In genomic region chr7:12979776-12980175, GRCm38 (mm10) we compare ENCODE assay signal across 16 mouse cellular contexts. TPM values are rescaled to one million over a fixed set of nuclear protein-coding genes. Genes with fewer than 3 reads are reported as not detected.
DNase-seq lines count a peak whose midpoint lies in the region; ATAC-seq and TF ChIP-seq lines count a peak whose summit lies in the region.
"Had no signal": no experiment of that assay in that cellular context is flagged by ENCODE, and none has a peak within 500 bp of the region (broad histone marks: within the 10 kb centered on the region; RNA-seq: fewer than 3 reads in every experiment).

No protein-coding gene starts in this region.

- no peak overlapping the region for H3K4me3 ChIP-seq in forebrain, embryonic 11.5 days (ENCODE audit: low read depth, low read length)
- no peak overlapping the region for H3K4me3 ChIP-seq in forebrain, embryonic 15.5 days
- no peak overlapping the region for H3K4me3 ChIP-seq in liver, embryonic 13.5 days (replicated peaks)
- no peak overlapping the region for H3K4me3 ChIP-seq in hindbrain, postnatal 0 days (ENCODE audit: low read length)
- no peak overlapping the region for H3K4me3 ChIP-seq in hindbrain, embryonic 11.5 days (ENCODE audit: low read depth, low read length)
- H3K4me3 ChIP-seq: embryonic facial prominence, embryonic 13.5 days had no signal

- H3K4me2 ChIP-seq in forebrain, embryonic 11.5 days (ENCODE audit: low read depth, low read length, severe bottlenecking), result no peak overlapping the region
- no peak overlapping the region for H3K4me2 ChIP-seq in forebrain, embryonic 15.5 days (replicated peaks)
- peak overlapping the region; percentile 94; the same call in 1 of the 2 replicates for H3K4me2 ChIP-seq in liver, embryonic 13.5 days
- no peak overlapping the region for H3K4me2 ChIP-seq in hindbrain, postnatal 0 days (ENCODE audit: low read depth, low read length)
- H3K4me2 ChIP-seq in hindbrain, embryonic 11.5 days (replicated peaks; ENCODE audit: low read depth, low read length), result no peak overlapping the region

- H3K27me3 ChIP-seq in forebrain, embryonic 11.5 days (ENCODE audit: control insufficient read depth, insufficient read depth, low read length), result no peaks in the 10 kb centered on the region
- H3K27me3 ChIP-seq in forebrain, embryonic 15.5 days, result no peaks in the 10 kb centered on the region
- no peaks in the 10 kb centered on the region for H3K27me3 ChIP-seq in liver, embryonic 13.5 days
- no peaks in the 10 kb centered on the region for H3K27me3 ChIP-seq in hindbrain, postnatal 0 days (ENCODE audit: insufficient read depth, low read length)
- no peaks in the 10 kb centered on the region for H3K27me3 ChIP-seq in hindbrain, embryonic 11.5 days (ENCODE audit: control insufficient read depth, insufficient read depth, low read length)
- H3K27me3 ChIP-seq: embryonic facial prominence, embryonic 13.5 days had no signal

- TF ChIP-seq CTCF in hindbrain, postnatal 0 days (IDR thresholded peaks at IDR 0.05; ENCODE audit: low read depth), result no peak

- 85% methylated on average over 6 of the region's 6 CpGs for WGBS in forebrain, embryonic 11.5 days
- 84% methylated on average over 6 of the region's 6 CpGs for WGBS in forebrain, embryonic 15.5 days
- WGBS in liver, embryonic 13.5 days (ENCODE audit: insufficient replicate concordance), result 69% methylated on average over 6 of the region's 6 CpGs
- WGBS in hindbrain, postnatal 0 days, result 83% methylated on average over 6 of the region's 6 CpGs
- WGBS in hindbrain, embryonic 11.5 days, result 88% methylated on average over 6 of the region's 6 CpGs

- H3K4me1 ChIP-seq in forebrain, embryonic 11.5 days (replicated peaks; ENCODE audit: control insufficient read depth, insufficient read depth, low read length), result peaks cover 5% of the 10 kb centered on the region; the same call in 1 of the 2 replicates
- H3K4me1 ChIP-seq in forebrain, embryonic 15.5 days, result peaks cover 17% of the 10 kb centered on the region
- peaks cover 36% of the 10 kb centered on the region for H3K4me1 ChIP-seq in liver, embryonic 13.5 days (replicated peaks)
- H3K4me1 ChIP-seq in hindbrain, postnatal 0 days (ENCODE audit: insufficient read depth, low read length), result no peaks in the 10 kb centered on the region
- no peaks in the 10 kb centered on the region; the same call in 1 of the 2 replicates for H3K4me1 ChIP-seq in hindbrain, embryonic 11.5 days (replicated peaks; ENCODE audit: control insufficient read depth, insufficient read depth, low read length)

- H3K9ac ChIP-seq in forebrain, embryonic 11.5 days (ENCODE audit: low read length), result no peak overlapping the region
- no peak overlapping the region for H3K9ac ChIP-seq in forebrain, embryonic 15.5 days (replicated peaks)
- H3K9ac ChIP-seq in liver, embryonic 13.5 days, result 0 out of 2 replicates have a peak overlapping the region, but pooled peaks have one; percentile 0
- no peak overlapping the region for H3K9ac ChIP-seq in hindbrain, postnatal 0 days (replicated peaks; ENCODE audit: low read length)
- H3K9ac ChIP-seq in hindbrain, embryonic 11.5 days (ENCODE audit: low read depth, low read length), result no peak overlapping the region
- H3K9ac ChIP-seq: hindbrain, embryonic 14.5 days had no signal

- H3K9me3 ChIP-seq in forebrain, embryonic 11.5 days (ENCODE audit: control insufficient read depth, low read length), result no peaks in the 10 kb centered on the region
- H3K9me3 ChIP-seq in forebrain, embryonic 15.5 days, result no peaks in the 10 kb centered on the region
- no peaks in the 10 kb centered on the region for H3K9me3 ChIP-seq in liver, embryonic 13.5 days (replicated peaks)
- H3K9me3 ChIP-seq in hindbrain, postnatal 0 days (ENCODE audit: low read length), result no peaks in the 10 kb centered on the region
- H3K9me3 ChIP-seq in hindbrain, embryonic 11.5 days (ENCODE audit: control insufficient read depth, low read length), result no peaks in the 10 kb centered on the region
- H3K9me3 ChIP-seq: embryonic facial prominence, embryonic 13.5 days; midbrain, embryonic 10.5 days had no signal

- peak; percentile 40 for DNase-seq in forebrain, embryonic 11.5 days (ENCODE audit: low spot score)
- peak; percentile 16 for DNase-seq in CD4-positive helper T cell, adult 2 months (ENCODE audit: low read depth, low spot score)
- peak; percentile 21 for DNase-seq in NIH3T3 (ENCODE audit: low read depth)
- no peak for DNase-seq in liver, embryonic 13.5 days
- DNase-seq in left cerebral cortex, adult 11 months (ENCODE audit: low spot score), result no peak
- DNase-seq in hindbrain, postnatal 0 days (ENCODE audit: low spot score), result no peak
- no peak for DNase-seq in hindbrain, embryonic 11.5 days (ENCODE audit: low spot score)

- H3K27ac ChIP-seq in forebrain, embryonic 11.5 days (ENCODE audit: low read depth, low read length), result no peak overlapping the region
- H3K27ac ChIP-seq in forebrain, embryonic 15.5 days (replicated peaks), result no peak overlapping the region
- H3K27ac ChIP-seq in liver, embryonic 13.5 days, result 0 out of 2 replicates have a peak overlapping the region, but pooled peaks have one; percentile 94
- no peak overlapping the region for H3K27ac ChIP-seq in hindbrain, postnatal 0 days
- H3K27ac ChIP-seq in hindbrain, embryonic 11.5 days (ENCODE audit: low read depth, low read length), result no peak overlapping the region
- H3K27ac ChIP-seq: embryonic facial prominence, embryonic 13.5 days; hindbrain, embryonic 14.5 days had no signal

- no peaks in the 10 kb centered on the region for H3K36me3 ChIP-seq in forebrain, embryonic 11.5 days (ENCODE audit: control insufficient read depth, insufficient read depth, low read length)
- H3K36me3 ChIP-seq in forebrain, embryonic 15.5 days, result peaks cover 5% of the 10 kb centered on the region; the same call in 1 of the 2 replicates
- H3K36me3 ChIP-seq in liver, embryonic 13.5 days, result peaks cover 10% of the 10 kb centered on the region
- H3K36me3 ChIP-seq in hindbrain, postnatal 0 days (ENCODE audit: insufficient read depth, low read length), result no peaks in the 10 kb centered on the region
- no peaks in the 10 kb centered on the region for H3K36me3 ChIP-seq in hindbrain, embryonic 11.5 days (ENCODE audit: control insufficient read depth, insufficient read depth, low read length)

- ATAC-seq in forebrain, embryonic 11.5 days (replicated peaks; ENCODE audit: low FRiP score), result no peak
- ATAC-seq in forebrain, embryonic 15.5 days (replicated peaks), result no peak
- ATAC-seq in liver, embryonic 13.5 days (ENCODE audit: low read depth), result no peak
- ATAC-seq in hindbrain, postnatal 0 days, result no peak
- no peak for ATAC-seq in hindbrain, embryonic 11.5 days (ENCODE audit: low FRiP score)

RNA-seq across cellular contexts. Expression of gene Zfp446, which starts 2.1 kb away (rescaled TPM):
- 12.8 and 14.6 TPM in 2 replicates for polyA plus RNA-seq in forebrain, embryonic 11.5 days (2014; fragmentation: Nextera tagmentation; extraction: Ambion mirVana)
- polyA plus RNA-seq in forebrain, embryonic 15.5 days (2015; fragmentation: Nextera tagmentation; extraction: Ambion mirVana), result 11.7 and 12.5 TPM in 2 replicates
- polyA plus RNA-seq in liver, embryonic 13.5 days (2015; fragmentation: Nextera tagmentation; extraction: Ambion mirVana), result 2.9 and 3.6 TPM in 2 replicates
- 8.9 and 10.9 TPM in 2 replicates for total RNA-seq in hindbrain, postnatal 0 days (2014; rRNA removed)
- 7.6 and 7.9 TPM in 2 replicates for polyA plus RNA-seq in hindbrain, postnatal 0 days (2015; fragmentation: Nextera tagmentation; extraction: Ambion mirVana)
- 8.5 and 11.7 TPM in 2 replicates for polyA plus RNA-seq in hindbrain, embryonic 11.5 days (2014; fragmentation: Nextera tagmentation; extraction: Ambion mirVana)

RNA-seq across cellular contexts. Expression of gene Zfp324, which starts 14.1 kb away (rescaled TPM):
- polyA plus RNA-seq in forebrain, embryonic 11.5 days (2014; fragmentation: Nextera tagmentation; extraction: Ambion mirVana), result 10.8 and 11.2 TPM in 2 replicates
- 15.9 TPM in 2 replicates for polyA plus RNA-seq in forebrain, embryonic 15.5 days (2015; fragmentation: Nextera tagmentation; extraction: Ambion mirVana)
- 3.3 and 3.6 TPM in 2 replicates for polyA plus RNA-seq in liver, embryonic 13.5 days (2015; fragmentation: Nextera tagmentation; extraction: Ambion mirVana)
- 25.5 and 30.1 TPM in 2 replicates for total RNA-seq in hindbrain, postnatal 0 days (2014; rRNA removed)
- 6.8 and 7.1 TPM in 2 replicates for polyA plus RNA-seq in hindbrain, postnatal 0 days (2015; fragmentation: Nextera tagmentation; extraction: Ambion mirVana)
- 7.4 and 8.0 TPM in 2 replicates for polyA plus RNA-seq in hindbrain, embryonic 11.5 days (2014; fragmentation: Nextera tagmentation; extraction: Ambion mirVana)

RNA-seq across cellular contexts. Expression of gene Slc27a5, which starts 18.2 kb away (rescaled TPM):
- polyA plus RNA-seq in forebrain, embryonic 11.5 days (2014; fragmentation: Nextera tagmentation; extraction: Ambion mirVana), result 0.13 TPM in 1 of 2 replicates, not detected in the other
- 0.20 and 0.50 TPM in 2 replicates for polyA plus RNA-seq in forebrain, embryonic 15.5 days (2015; fragmentation: Nextera tagmentation; extraction: Ambion mirVana)
- 4.5 and 4.9 TPM in 2 replicates for polyA plus RNA-seq in liver, embryonic 13.5 days (2015; fragmentation: Nextera tagmentation; extraction: Ambion mirVana)
- total RNA-seq in hindbrain, postnatal 0 days (2014; rRNA removed), result 1.1 and 1.7 TPM in 2 replicates
- 0.29 and 0.30 TPM in 2 replicates for polyA plus RNA-seq in hindbrain, postnatal 0 days (2015; fragmentation: Nextera tagmentation; extraction: Ambion mirVana)
- not detected in 2 replicates for polyA plus RNA-seq in hindbrain, embryonic 11.5 days (2014; fragmentation: Nextera tagmentation; extraction: Ambion mirVana)
- total RNA-seq: granulocyte monocyte progenitor cell, adult 5-6 weeks had no signal
- polyA plus RNA-seq: heart, postnatal 0 days; kidney, embryonic 14.5 days; small intestine, adult 2 months; stomach, embryonic 14.5 days had no signal

RNA-seq across cellular contexts. Expression of gene Trim28, which starts 19.1 kb away (rescaled TPM):
- polyA plus RNA-seq in forebrain, embryonic 11.5 days (2014; fragmentation: Nextera tagmentation; extraction: Ambion mirVana), result 507 and 586 TPM in 2 replicates
- 252 and 278 TPM in 2 replicates for polyA plus RNA-seq in forebrain, embryonic 15.5 days (2015; fragmentation: Nextera tagmentation; extraction: Ambion mirVana)
- polyA plus RNA-seq in liver, embryonic 13.5 days (2015; fragmentation: Nextera tagmentation; extraction: Ambion mirVana), result 92.3 and 102 TPM in 2 replicates
- total RNA-seq in hindbrain, postnatal 0 days (2014; rRNA removed), result 483 and 563 TPM in 2 replicates
- polyA plus RNA-seq in hindbrain, postnatal 0 days (2015; fragmentation: Nextera tagmentation; extraction: Ambion mirVana), result 176 and 184 TPM in 2 replicates
- polyA plus RNA-seq in hindbrain, embryonic 11.5 days (2014; fragmentation: Nextera tagmentation; extraction: Ambion mirVana), result 427 and 438 TPM in 2 replicates

RNA-seq across cellular contexts. Expression of gene Zbtb45, which starts 30.1 kb away (rescaled TPM):
- 31.9 and 37.3 TPM in 2 replicates for polyA plus RNA-seq in forebrain, embryonic 11.5 days (2014; fragmentation: Nextera tagmentation; extraction: Ambion mirVana)
- polyA plus RNA-seq in forebrain, embryonic 15.5 days (2015; fragmentation: Nextera tagmentation; extraction: Ambion mirVana), result 40.4 and 44.2 TPM in 2 replicates
- polyA plus RNA-seq in liver, embryonic 13.5 days (2015; fragmentation: Nextera tagmentation; extraction: Ambion mirVana), result 14.4 and 17.3 TPM in 2 replicates
- 41.6 and 47.6 TPM in 2 replicates for total RNA-seq in hindbrain, postnatal 0 days (2014; rRNA removed)
- 23.9 and 24.6 TPM in 2 replicates for polyA plus RNA-seq in hindbrain, postnatal 0 days (2015; fragmentation: Nextera tagmentation; extraction: Ambion mirVana)
- polyA plus RNA-seq in hindbrain, embryonic 11.5 days (2014; fragmentation: Nextera tagmentation; extraction: Ambion mirVana), result 25.0 and 25.3 TPM in 2 replicates

Comparison
In these comparisons a context has a peak if more than half of its experiments do, and no peak if none do; other contexts are left out.
1. DNase-seq: peak in forebrain, embryonic 11.5 days (single experiment), CD4-positive helper T cell, adult 2 months (single experiment) and NIH3T3 (single experiment); none in liver, embryonic 13.5 days (single experiment), left cerebral cortex, adult 11 months (single experiment), hindbrain, postnatal 0 days (single experiment) and hindbrain, embryonic 11.5 days (single experiment).